Mouse (Mus musculus) left cerebral cortex, adult 11 months (tissue): ENCODE data around the gene Olfr894.
"Not testable (repeated sequence)": the region's sequence is repeated elsewhere in the genome, so short reads cannot be mapped to it uniquely, and the experiment has no call there.

Experiments used
- DNase-seq: peaks from one replicate; pipeline ENCODE4 v3.0.0; 2022; ENCODE audit warnings: low spot score

Olfr894 gene

DNA sequence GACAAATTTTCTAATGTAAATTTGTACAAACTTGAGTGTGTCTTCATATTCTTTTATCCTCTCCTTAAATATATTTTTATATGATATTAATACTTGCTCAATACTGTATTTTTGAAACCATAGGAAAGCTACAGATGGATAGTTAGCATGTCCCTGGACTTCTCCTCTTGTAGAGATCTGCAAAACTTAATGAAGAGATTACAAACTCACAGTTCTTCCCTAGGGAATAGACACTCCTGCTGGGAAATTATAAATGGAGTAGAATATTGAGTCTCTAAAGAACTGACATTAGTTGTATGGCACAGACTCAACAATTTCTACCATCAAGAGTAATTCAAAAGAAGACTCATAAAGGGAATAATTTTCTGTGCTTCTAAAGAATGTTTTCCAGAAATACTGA is at the start of gene Olfr894:
TSS of gene Olfr894 (plus strand) at position 301 of the 400 bp plus-strand sequence.
- DNase-seq, result no peak

DNA sequence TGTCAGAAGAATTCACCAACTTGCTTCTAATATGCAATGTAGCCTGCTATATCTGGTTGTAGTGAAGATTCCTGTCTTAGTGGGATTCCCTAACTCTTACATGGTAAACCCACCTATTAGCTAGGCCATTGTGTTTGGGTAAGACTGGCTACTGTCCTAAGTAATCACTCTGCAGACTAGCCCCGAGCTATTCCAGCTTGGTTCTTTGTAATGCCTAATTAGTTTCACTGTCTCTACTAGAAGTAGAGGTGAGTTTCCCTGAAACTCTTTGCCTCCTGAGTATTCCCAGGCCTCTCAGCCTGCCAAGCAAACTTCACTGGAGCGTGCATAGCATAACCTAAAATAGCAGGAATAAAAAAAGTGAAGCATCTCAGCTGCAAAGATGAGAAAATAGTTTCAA is 49.5 kb upstream of the Olfr894 start:
- not testable (repeated sequence) for DNase-seq

DNA sequence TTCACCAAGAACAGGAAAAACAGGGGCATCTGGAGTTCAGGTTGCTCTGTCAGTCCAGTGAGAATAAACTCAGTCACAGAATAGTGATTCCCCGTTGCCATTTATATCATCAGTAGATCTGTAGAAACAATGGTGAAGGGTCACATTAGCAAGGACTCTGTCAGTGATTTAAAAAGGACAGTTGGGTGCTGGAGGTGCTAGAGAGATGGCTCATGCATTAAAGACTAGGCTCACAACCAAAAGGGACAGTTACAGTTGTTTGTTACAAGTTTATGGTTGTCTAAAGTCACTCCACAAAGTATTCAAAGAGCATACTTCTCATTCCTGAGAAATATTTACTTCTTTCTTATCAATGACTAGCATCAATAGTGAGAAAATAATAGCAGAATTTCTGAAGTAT is 37.1 kb upstream of the Olfr894 start, which contains the start of gene Olfr891:
TSS of gene Olfr891 (minus strand) at position 101 of the 400 bp plus-strand sequence.
- no peak for DNase-seq

DNA sequence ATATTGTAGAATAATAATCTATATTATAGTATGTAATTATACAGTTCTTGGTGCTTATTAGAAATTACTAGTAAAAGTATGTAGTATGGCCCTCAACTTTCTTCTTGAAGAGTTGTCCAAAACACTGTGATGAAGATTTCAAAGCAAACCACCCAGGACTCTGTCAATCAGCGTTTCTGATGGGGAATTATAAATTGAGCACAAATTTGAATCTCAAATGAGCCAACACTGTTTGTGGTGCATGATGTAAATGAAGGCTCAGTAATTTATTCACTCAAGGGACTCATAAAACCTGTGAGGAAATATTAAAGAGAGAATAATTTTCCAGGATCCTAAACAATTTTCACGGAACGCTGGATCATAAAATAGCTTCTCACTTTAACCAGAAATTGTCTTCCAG is 9.8 kb upstream of the Olfr894 start, which contains the start of gene Olfr893:
TSS of gene Olfr893 (plus strand) at position 301 of the 400 bp plus-strand sequence.
- no peak for DNase-seq

DNA sequence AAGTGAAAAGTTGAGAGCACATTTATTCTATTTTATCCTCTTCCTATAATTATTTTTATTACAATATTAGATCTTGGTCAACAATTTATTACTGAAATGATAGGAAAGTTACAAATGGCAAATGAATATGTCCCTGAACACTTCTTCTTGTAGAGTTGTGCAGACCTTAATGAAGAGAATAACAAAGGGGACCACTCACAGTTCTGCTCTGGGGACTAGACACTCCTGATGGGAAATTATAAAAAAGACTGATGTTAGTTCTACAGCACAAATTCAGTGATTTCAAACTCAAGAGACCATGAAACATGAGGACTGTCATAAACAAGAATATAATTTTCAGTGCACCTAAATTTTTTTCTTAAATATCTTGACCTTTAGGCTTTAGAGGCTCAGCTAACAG is 34.6 kb downstream of the Olfr894 start, which contains the start of gene Olfr143:
TSS of gene Olfr143 (plus strand) at position 301 of the 400 bp plus-strand sequence.
- no peak for DNase-seq

DNA sequence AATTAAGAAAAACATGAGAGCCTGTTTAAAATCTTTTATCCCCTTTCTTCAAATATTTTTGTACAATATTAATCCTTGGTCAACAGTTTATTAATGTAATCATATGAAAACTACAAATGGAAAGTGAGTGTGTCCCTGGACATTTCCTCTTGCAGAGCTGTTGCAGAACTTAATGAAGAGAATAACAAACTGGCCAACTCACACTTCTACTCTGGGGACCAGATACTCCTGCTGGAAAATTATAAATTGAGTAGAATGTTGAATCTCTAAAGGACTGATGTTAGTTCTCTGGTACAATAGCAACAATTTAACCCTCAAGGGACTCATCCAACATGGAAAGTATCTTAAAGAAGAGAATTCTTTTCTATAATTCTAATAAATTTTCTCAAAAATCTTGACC is 49.7 kb downstream of the Olfr894 start, which contains the start of gene Olfr895:
TSS of gene Olfr895 (plus strand) at position 301 of the 400 bp plus-strand sequence.
- no peak for DNase-seq
